Mouse (Mus musculus) lung, embryonic 16.5 days (tissue): ENCODE measurements around the gene Ttc28. TPM values are rescaled to one million over a fixed set of nuclear protein-coding genes. Genes with fewer than 3 reads are reported as not detected.
A peak's percentile ranks its signal among the peaks of the same experiment; 100 is the strongest.

ENCODE experiments used
- ATAC-seq: fragments of 200-750 bp; cut with Nextera tagmentation; 2 replicates; pipeline ENCODE4 v1.8.0; 2017; ENCODE audit warnings: low read depth, mild to moderate bottlenecking, moderate library complexity
- H3K27ac ChIP-seq: fragments of 300-500 bp; sonication (generic); 2 replicates; pipeline ENCODE4 v1.5.1; 2014; ENCODE audit warnings: mild to moderate bottlenecking, control low read depth, low read length
- H3K27me3 ChIP-seq: fragments of 300-500 bp; sonication (generic); 2 replicates; pipeline ENCODE4 v1.6.1; 2014; ENCODE audit warnings: low read depth, low read length, mixed read lengths; ENCODE audit not compliant: control insufficient read depth, insufficient read depth
- H3K36me3 ChIP-seq: fragments of 300-500 bp; sonication (generic); 2 replicates; pipeline ENCODE4 v1.6.1; 2014; ENCODE audit warnings: low read length; ENCODE audit not compliant: control insufficient read depth, insufficient read depth
- H3K4me1 ChIP-seq: fragments of 300-500 bp; sonication (generic); replicated peaks from 2 replicates; pipeline ENCODE4 v1.6.1; 2014; ENCODE audit warnings: low read length, mixed read lengths; ENCODE audit not compliant: control insufficient read depth, insufficient read depth
- H3K4me2 ChIP-seq: fragments of 300-500 bp; sonication (generic); 2 replicates; pipeline ENCODE4 v1.6.1; 2014; ENCODE audit warnings: low read depth, low read length, control low read depth
- H3K4me3 ChIP-seq: fragments of 300-500 bp; sonication (generic); 2 replicates; pipeline ENCODE4 v1.5.1; 2014; ENCODE audit warnings: mild to moderate bottlenecking, low read length, control low read depth
- H3K9ac ChIP-seq: fragments of 300-500 bp; sonication (generic); 2 replicates; pipeline ENCODE4 v1.6.1; 2014; ENCODE audit warnings: low read length, control low read depth
- H3K9me3 ChIP-seq: fragments of 300-500 bp; sonication (generic); 2 replicates; pipeline ENCODE4 v1.6.1; 2016; ENCODE audit warnings: low read length; ENCODE audit not compliant: control insufficient read depth
- WGBS: fragments of 180-500 bp; shearing (Covaris S2); extraction: QIAGEN DNeasy Blood & Tissue Kit; methylation state at CpG from one replicate; pipeline ENCODE4 v1.1.7; 2014; 5-methylcytosine and 5-hydroxymethylcytosine counted together
- polyA plus RNA-seq: library from polyadenylated mRNA; unstranded; fragments of >200 nt; fragmentation: Nextera tagmentation; extraction: Ambion mirVana; gene quantifications from 2 replicates; pipeline ENCODE4 v1.2.1, GENCODE M21; 2015

The Ttc28 gene
- polyA plus RNA-seq, 1 experiment from 2014 or later, result 8.4 TPM

DNA sequence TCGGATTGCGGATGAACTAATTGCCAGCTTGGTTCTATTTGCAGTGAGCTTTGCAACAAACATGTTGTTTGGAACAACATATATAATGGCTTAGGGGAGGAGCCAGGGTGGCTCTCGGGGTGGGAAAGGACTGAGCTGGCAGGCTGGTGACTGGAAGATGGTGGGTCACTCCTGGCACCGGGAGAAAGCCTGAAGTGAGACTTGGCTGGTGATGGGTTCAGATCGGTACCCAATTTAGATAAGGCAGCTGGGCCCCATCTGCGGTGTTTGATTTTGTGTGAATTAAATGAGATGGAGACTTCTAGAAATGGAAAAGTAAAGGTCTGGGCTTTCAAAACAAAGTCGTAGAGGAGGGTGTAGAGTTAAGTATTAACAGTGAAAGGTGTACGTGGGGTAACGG is 142.7 kb downstream of the Ttc28 start:
- WGBS, result 64% methylated on average over 9 of the region's 9 CpGs

DNA sequence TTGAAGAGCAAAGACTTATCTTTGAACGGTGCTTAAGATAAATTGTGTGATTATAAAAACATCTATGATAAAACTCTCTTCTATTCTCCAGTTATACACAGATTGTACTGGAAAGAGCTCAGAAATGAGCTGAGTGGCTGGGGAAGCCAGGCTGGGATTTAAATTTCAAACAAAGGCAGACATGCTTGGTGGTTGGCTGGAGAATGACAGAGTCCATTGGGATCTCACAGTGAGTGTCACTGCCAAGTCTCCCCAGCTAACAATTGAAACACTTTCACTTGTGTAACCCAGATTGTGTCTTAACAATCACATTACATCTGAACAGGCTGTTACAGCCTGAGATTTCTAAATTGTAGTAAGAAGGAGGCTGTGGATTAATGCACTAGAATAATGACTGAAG is 143.3 kb downstream of the Ttc28 start:
- Histone ChIP-seq H3K27me3 (no peaks in the 10 kb centered on the region), H3K4me2 (no peak overlapping the region), H3K9me3 (no peaks in the 10 kb centered on the region), H3K4me3 (no peak overlapping the region), H3K36me3 (no peaks in the 10 kb centered on the region), H3K4me1 (peaks cover 11% of the 10 kb centered on the region), H3K9ac (no peak overlapping the region), H3K27ac (no peak overlapping the region)
- 6% methylated on average over 1 of the region's 1 CpGs for WGBS
- ATAC-seq, result no peak; the same call in 1 of the 2 replicates

More for the DNA sequence above, 142.7 kb downstream of the Ttc28 start:
- H3K9me3 ChIP-seq, result no peaks in the 10 kb centered on the region
- ATAC-seq, result no peak
- H3K4me1 ChIP-seq, result peaks cover 14% of the 10 kb centered on the region
- H3K36me3 ChIP-seq, result no peaks in the 10 kb centered on the region
- H3K4me2 ChIP-seq, result no peak overlapping the region
- H3K9ac ChIP-seq, result no peak overlapping the region
- no peak overlapping the region for H3K27ac ChIP-seq
- H3K4me3 ChIP-seq, result no peak overlapping the region
- H3K27me3 ChIP-seq, result no peaks in the 10 kb centered on the region

DNA sequence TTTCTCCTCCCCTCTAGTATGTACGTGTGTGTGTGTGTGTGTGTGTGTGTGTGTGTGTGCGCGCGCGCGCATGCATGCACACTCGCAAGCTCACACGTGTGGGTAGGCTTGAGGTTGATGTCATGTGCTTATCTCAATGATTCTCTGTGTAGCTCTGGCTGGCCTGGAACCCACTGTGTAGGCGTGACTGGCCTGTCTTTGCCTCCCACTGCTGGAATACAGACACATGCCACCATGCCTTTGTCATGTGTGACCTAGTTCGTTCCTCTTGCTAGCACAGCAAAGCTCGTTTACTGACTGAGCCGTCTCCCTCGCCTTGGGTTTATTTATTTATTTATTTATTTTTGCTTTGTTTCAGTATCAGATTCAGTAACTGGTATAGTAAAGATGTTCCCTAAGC is 145.0 kb downstream of the Ttc28 start:
- no peak overlapping the region for H3K4me2 ChIP-seq
- ATAC-seq, result no peak
- H3K9me3 ChIP-seq, result no peaks in the 10 kb centered on the region
- no peak overlapping the region for H3K27ac ChIP-seq
- H3K27me3 ChIP-seq, result no peaks in the 10 kb centered on the region
- no peaks in the 10 kb centered on the region for H3K36me3 ChIP-seq
- H3K4me3 ChIP-seq, result no peak overlapping the region
- H3K4me1 ChIP-seq, result peaks cover 13% of the 10 kb centered on the region
- WGBS, result 86% methylated on average over 13 of the region's 13 CpGs
- no peak overlapping the region for H3K9ac ChIP-seq

DNA sequence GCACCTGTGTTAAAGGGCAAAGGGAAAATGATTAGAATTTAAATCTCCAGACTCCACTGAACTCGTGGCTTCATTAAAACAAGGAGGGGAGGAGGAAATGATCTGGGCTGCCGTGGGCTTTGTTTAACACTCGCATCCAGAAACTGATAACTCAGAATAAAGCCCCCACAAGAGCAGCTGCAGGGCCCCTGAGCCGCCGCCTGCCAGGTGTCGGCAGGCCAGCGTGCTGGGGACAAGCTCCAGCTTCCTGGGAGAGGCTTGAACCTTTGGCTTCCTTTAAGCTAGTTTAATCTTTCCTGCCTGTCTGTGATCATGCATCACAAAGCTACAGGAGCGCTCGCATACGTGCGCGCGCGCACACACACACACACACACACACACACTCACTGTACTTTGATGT is 145.9 kb downstream of the Ttc28 start:
- Histone ChIP-seq H3K9ac (no peak overlapping the region), H3K4me2 (no peak overlapping the region), H3K27ac (no peak overlapping the region), H3K4me1 (peaks cover 13% of the 10 kb centered on the region), H3K27me3 (no peaks in the 10 kb centered on the region), H3K4me3 (no peak overlapping the region), H3K9me3 (no peaks in the 10 kb centered on the region), H3K36me3 (no peaks in the 10 kb centered on the region)
- ATAC-seq, result no peak
- 29% methylated on average over 14 of the region's 14 CpGs for WGBS

DNA sequence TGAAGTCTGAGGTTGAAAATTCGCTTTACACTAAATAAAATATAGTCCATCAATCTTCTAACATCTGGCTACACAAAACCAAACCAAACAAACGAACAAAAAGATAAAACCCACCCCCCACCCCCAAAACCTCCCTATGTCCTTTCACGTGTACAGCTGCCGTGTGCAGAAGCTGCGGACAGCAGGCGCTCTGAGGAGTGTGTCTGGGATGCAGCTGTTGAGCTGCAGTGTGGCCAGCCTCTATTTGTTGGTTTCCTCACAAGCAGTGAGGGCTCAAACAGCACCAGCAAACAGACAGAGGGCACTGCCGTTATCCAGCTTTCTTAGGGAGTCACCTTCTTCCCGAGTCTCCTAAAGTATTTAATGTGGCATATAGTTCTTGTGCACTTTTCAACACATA is 146.6 kb downstream of the Ttc28 start:
- no peak overlapping the region for H3K27ac ChIP-seq
- H3K4me2 ChIP-seq, result no peak overlapping the region
- H3K4me1 ChIP-seq, result peaks cover 13% of the 10 kb centered on the region
- no peaks in the 10 kb centered on the region for H3K9me3 ChIP-seq
- H3K9ac ChIP-seq, result no peak overlapping the region
- H3K36me3 ChIP-seq, result no peaks in the 10 kb centered on the region
- WGBS, result 52% methylated on average over 8 of the region's 8 CpGs
- no peaks in the 10 kb centered on the region for H3K27me3 ChIP-seq
- no peak for ATAC-seq
- H3K4me3 ChIP-seq, result no peak overlapping the region

DNA sequence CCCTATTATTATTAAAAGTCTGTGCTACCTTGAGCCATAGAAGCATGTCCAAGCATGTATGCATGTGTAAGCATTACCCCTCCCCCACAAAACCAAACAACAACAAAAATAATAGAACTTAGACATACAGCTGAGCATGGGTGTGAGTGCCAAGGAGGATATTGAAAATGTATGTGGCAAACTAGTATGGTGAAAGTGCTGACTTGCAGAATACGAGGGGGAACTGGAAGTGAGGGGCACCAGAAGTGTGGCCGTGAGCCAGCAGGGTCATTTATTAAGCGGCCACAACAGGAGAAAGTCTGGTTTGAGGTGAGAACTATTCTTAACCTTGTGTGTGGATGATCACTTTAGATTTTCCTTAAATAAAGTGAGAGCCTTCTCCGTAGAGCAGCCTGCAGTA is 148.7 kb downstream of the Ttc28 start:
- 48% methylated on average over 4 of the region's 4 CpGs for WGBS
- H3K36me3 ChIP-seq, result no peaks in the 10 kb centered on the region
- H3K4me2 ChIP-seq, result no peak overlapping the region
- no peak overlapping the region for H3K27ac ChIP-seq
- no peaks in the 10 kb centered on the region for H3K27me3 ChIP-seq
- H3K9me3 ChIP-seq, result no peaks in the 10 kb centered on the region
- no peak overlapping the region for H3K4me3 ChIP-seq
- H3K9ac ChIP-seq, result no peak overlapping the region
- ATAC-seq, result no peak
- peaks cover 18% of the 10 kb centered on the region for H3K4me1 ChIP-seq

DNA sequence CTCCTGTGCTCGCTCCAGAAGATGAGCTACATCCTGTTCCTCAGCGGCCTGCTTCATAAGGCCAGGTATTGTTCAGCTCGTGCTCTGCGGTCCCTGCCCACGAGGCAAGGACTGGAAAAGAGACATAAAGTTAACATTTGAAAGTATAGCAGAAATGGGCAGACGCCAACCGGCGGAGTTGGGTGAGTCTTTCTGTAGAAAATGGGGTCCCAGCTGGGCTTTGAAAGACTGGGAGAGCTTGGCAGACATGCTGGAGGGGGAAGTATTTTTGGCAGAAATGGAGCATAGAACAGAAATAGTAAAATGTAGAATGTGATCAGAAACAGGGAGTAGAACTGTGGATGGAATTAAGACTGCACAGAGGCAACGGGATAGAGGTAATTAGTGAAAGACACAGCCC is 149.3 kb downstream of the Ttc28 start:
- Histone ChIP-seq H3K27me3 (no peaks in the 10 kb centered on the region), H3K4me3 (no peak overlapping the region), H3K9ac (no peak overlapping the region), H3K4me1 (peaks cover 17% of the 10 kb centered on the region), H3K4me2 (no peak overlapping the region), H3K27ac (no peak overlapping the region), H3K9me3 (no peaks in the 10 kb centered on the region), H3K36me3 (no peaks in the 10 kb centered on the region)
- 77% methylated on average over 9 of the region's 9 CpGs for WGBS
- ATAC-seq, result no peak

DNA sequence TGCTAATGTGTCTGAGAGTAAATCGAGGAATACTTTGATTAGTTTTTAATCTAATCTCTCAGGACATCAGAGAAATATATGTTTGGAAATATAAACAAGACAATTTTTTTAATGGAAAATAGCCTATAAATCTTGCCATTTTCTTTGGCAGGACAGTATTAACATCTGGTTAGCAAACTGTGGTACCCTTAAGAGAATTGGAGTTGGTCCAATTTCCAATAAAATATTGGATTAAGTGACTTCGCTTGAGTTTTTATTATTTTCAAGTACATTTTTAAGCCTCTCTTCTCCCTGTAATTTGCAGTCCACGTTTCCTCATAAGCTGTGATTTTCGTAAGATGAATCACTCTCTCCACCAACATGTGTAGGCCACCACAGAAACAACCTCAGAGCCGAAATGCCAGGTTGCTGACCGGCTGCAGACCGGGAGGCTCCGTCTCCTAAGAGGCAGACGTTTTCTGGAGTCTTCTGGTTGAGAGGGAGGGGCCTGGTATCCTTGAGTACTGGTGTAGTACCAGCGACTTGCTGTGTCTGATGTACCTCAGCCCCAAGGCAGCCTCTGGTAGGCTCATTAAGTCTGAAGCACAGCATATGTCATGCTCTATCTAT is 153.2 kb downstream of the Ttc28 start:
- H3K27me3 ChIP-seq, result no peaks in the 10 kb centered on the region
- 0 out of 2 replicates have a peak, but pooled peaks have one; percentile 4 for ATAC-seq
- no peak overlapping the region for H3K9ac ChIP-seq
- 0 out of 2 replicates have a peak overlapping the region, but pooled peaks have one; percentile 36 for H3K27ac ChIP-seq
- H3K4me3 ChIP-seq, result no peak overlapping the region
- 47% methylated on average over 10 of the region's 10 CpGs for WGBS
- H3K4me2 ChIP-seq, result no peak overlapping the region
- H3K36me3 ChIP-seq, result no peaks in the 10 kb centered on the region
- H3K9me3 ChIP-seq, result no peaks in the 10 kb centered on the region
- H3K4me1 ChIP-seq, result peaks cover 12% of the 10 kb centered on the region

DNA sequence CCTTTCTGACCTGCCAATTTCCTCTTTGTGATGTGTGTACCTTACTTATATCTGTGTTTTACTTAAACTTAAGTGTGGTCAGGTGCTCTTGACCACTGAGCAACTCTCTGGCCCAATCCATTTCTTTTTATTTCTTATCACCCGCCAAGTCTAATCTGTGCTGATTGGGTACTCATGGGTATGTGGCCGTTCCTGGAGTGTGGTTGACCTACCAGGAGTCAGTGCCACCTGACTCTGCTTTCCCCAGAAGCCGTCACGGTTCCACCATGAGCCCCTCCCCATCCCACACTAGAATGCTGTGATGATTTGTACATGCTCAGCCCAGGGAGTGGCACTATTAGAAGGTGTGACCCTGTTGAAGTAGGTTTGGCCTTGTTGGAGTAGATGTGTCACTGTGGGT is 153.9 kb downstream of the Ttc28 start:
- Histone ChIP-seq H3K4me1 (peaks cover 14% of the 10 kb centered on the region), H3K9me3 (no peaks in the 10 kb centered on the region), H3K36me3 (no peaks in the 10 kb centered on the region), H3K4me2 (no peak overlapping the region), H3K9ac (no peak overlapping the region), H3K4me3 (no peak overlapping the region), H3K27ac (no peak overlapping the region), H3K27me3 (no peaks in the 10 kb centered on the region)
- 61% methylated on average over 4 of the region's 4 CpGs for WGBS
- ATAC-seq, result peak; percentile 62
